11 mouse cellular contexts compared by ENCODE assay signal in genomic region chr9:63309956-63310355, GRCm38 (mm10).
"Had no signal": no experiment of that assay in that cellular context is flagged by ENCODE, and none has a peak within 500 bp of the region (broad histone marks: within the 10 kb centered on the region; RNA-seq: fewer than 3 reads in every experiment).

No protein-coding gene starts in this region.

- H3K9ac ChIP-seq: limb, embryonic 13.5 days; liver, embryonic 14.5 days; midbrain, embryonic 13.5 days; neural tube, embryonic 15.5 days had no signal

- H3K4me2 ChIP-seq: limb, embryonic 13.5 days; midbrain, embryonic 13.5 days; neural tube, embryonic 15.5 days had no signal

- H3K36me3 ChIP-seq: neural tube, embryonic 15.5 days had no signal

- H3K9me3 ChIP-seq: limb, embryonic 13.5 days; neural tube, embryonic 15.5 days had no signal

- DNase-seq: kidney, postnatal 10 days; kidney, postnatal 4 days; left cerebral cortex, postnatal 4 days; lung, adult 18-20 months; thymus, postnatal 4 days had no signal

- H3K27ac ChIP-seq: layer of hippocampus, adult 2 months; limb, embryonic 13.5 days; liver, embryonic 14.5 days; midbrain, embryonic 13.5 days; neural tube, embryonic 15.5 days; stomach, postnatal 0 days had no signal

- H3K27me3 ChIP-seq: limb, embryonic 13.5 days; midbrain, embryonic 13.5 days; neural tube, embryonic 15.5 days had no signal

- H3K4me3 ChIP-seq: layer of hippocampus, adult 2 months; limb, embryonic 13.5 days; midbrain, embryonic 13.5 days; neural tube, embryonic 15.5 days had no signal

- ATAC-seq: midbrain, embryonic 13.5 days had no signal
